Mouse (Mus musculus) limb, embryonic 12.5 days (tissue): ENCODE results near the gene Hint1. TPM values are rescaled to one million over a fixed set of nuclear protein-coding genes. Genes with fewer than 3 reads are reported as not detected.
"Not testable (repeated sequence)": the region's sequence is repeated elsewhere in the genome, so short reads cannot be mapped to it uniquely, and the experiment has no call there.

Experiments
- ATAC-seq: fragments of 200-750 bp; cut with Nextera tagmentation; 2 replicates; pipeline ENCODE4 v1.8.0; 2017; ENCODE audit warnings: low read depth, moderate TSS enrichment; ENCODE audit not compliant: insufficient number of reproducible peaks, insufficient read depth, low FRiP score, low TSS enrichment
- H3K27ac ChIP-seq: fragments of 300-500 bp; sonication (generic); 2 replicates; pipeline ENCODE4 v1.5.1; 2016; ENCODE audit warnings: mild to moderate bottlenecking, moderate library complexity
- H3K27me3 ChIP-seq: fragments of 300-500 bp; sonication (generic); 2 replicates; pipeline ENCODE4 v1.6.1; 2016; ENCODE audit warnings: mild to moderate bottlenecking, moderate library complexity
- H3K36me3 ChIP-seq: fragments of 300-500 bp; sonication (generic); 2 replicates; pipeline ENCODE4 v1.6.1; 2016; ENCODE audit warnings: mild to moderate bottlenecking, moderate library complexity
- H3K4me1 ChIP-seq: fragments of 300-500 bp; sonication (generic); replicated peaks from 2 replicates; pipeline ENCODE4 v1.6.1; 2016
- H3K4me2 ChIP-seq: fragments of 300-500 bp; sonication (generic); 2 replicates; pipeline ENCODE4 v1.6.1; 2016; ENCODE audit warnings: mild to moderate bottlenecking, moderate library complexity
- H3K4me3 ChIP-seq: fragments of 300-500 bp; sonication (generic); replicated peaks from 2 replicates; pipeline ENCODE4 v1.5.1; 2016; ENCODE audit warnings: mild to moderate bottlenecking
- H3K9ac ChIP-seq: fragments of 300-500 bp; sonication (generic); replicated peaks from 2 replicates; pipeline ENCODE4 v1.6.1; 2016; ENCODE audit warnings: mild to moderate bottlenecking, moderate library complexity
- H3K9me3 ChIP-seq: fragments of 300-500 bp; sonication (generic); 2 replicates; pipeline ENCODE4 v1.6.1; 2016; ENCODE audit warnings: mild to moderate bottlenecking, moderate library complexity
- WGBS: fragments of 180-500 bp; shearing (Covaris S2); methylation state at CpG from one replicate; pipeline ENCODE4 v1.1.7; 2016; 5-methylcytosine and 5-hydroxymethylcytosine counted together
- polyA plus RNA-seq: library from polyadenylated mRNA; unstranded; fragments of >200 nt; fragmentation: Nextera tagmentation; extraction: Ambion mirVana; gene quantifications from 2 replicates; pipeline ENCODE4 v1.2.1, GENCODE M21; 2016

Gene Hint1
- polyA plus RNA-seq, 1 experiment from 2014 or later, result 697 TPM

GRCm38 (mm10) chr11:54844424-54844823, 21.8 kb upstream of the Hint1 start:
- Histone ChIP-seq H3K36me3 (no peaks in the 10 kb centered on the region), H3K4me2 (no peak overlapping the region), H3K4me1 (no peaks in the 10 kb centered on the region), H3K27ac (no peak overlapping the region), H3K9ac (no peak overlapping the region), H3K27me3 (no peaks in the 10 kb centered on the region), H3K4me3 (no peak overlapping the region), H3K9me3 (no peaks in the 10 kb centered on the region)
- 54% methylated on average over 9 of the region's 9 CpGs for WGBS
- ATAC-seq, result no peak

- 82% methylated on average over 5 of the region's 5 CpGs for WGBS
- H3K4me3 ChIP-seq, result no peak overlapping the region
Observed at GRCm38 (mm10) chr11:54844959-54845358, 21.2 kb upstream of the Hint1 start.

GRCm38 (mm10) chr11:54845470-54846442, 20.4 kb upstream of the Hint1 start:
- Histone ChIP-seq H3K9me3 (no peaks in the 10 kb centered on the region), H3K4me3 (no peak overlapping the region), H3K4me2 (no peak overlapping the region), H3K9ac (no peak overlapping the region), H3K27ac (no peak overlapping the region), H3K36me3 (no peaks in the 10 kb centered on the region), H3K27me3 (no peaks in the 10 kb centered on the region), H3K4me1 (no peaks in the 10 kb centered on the region)
- 75% methylated on average over 8 of the region's 8 CpGs for WGBS
- ATAC-seq, result no peak

More at GRCm38 (mm10) chr11:54844959-54845358, 21.2 kb upstream of the Hint1 start:
- no peaks in the 10 kb centered on the region for H3K27me3 ChIP-seq
- no peak overlapping the region for H3K27ac ChIP-seq
- no peak for ATAC-seq
- H3K4me1 ChIP-seq, result no peaks in the 10 kb centered on the region
- H3K36me3 ChIP-seq, result no peaks in the 10 kb centered on the region
- H3K9ac ChIP-seq, result no peak overlapping the region
- no peaks in the 10 kb centered on the region for H3K9me3 ChIP-seq
- H3K4me2 ChIP-seq, result no peak overlapping the region

- no peak for ATAC-seq
- Histone ChIP-seq H3K9ac (no peak overlapping the region), H3K4me1 (no peaks in the 10 kb centered on the region), H3K4me3 (no peak overlapping the region), H3K9me3 (no peaks in the 10 kb centered on the region), H3K27me3 (no peaks in the 10 kb centered on the region), H3K27ac (no peak overlapping the region), H3K36me3 (no peaks in the 10 kb centered on the region), H3K4me2 (no peak overlapping the region)
- WGBS, result 83% methylated on average over 10 of the region's 10 CpGs
Observed at GRCm38 (mm10) chr11:54849961-54850758, 16.0 kb upstream of the Hint1 start.

- WGBS, result 90% methylated on average over 12 of the region's 12 CpGs
- H3K27me3 ChIP-seq, result no peaks in the 10 kb centered on the region
- no peak overlapping the region for H3K9ac ChIP-seq
- ATAC-seq, result no peak
- no peaks in the 10 kb centered on the region for H3K9me3 ChIP-seq
- H3K36me3 ChIP-seq, result no peaks in the 10 kb centered on the region
- H3K4me1 ChIP-seq, result no peaks in the 10 kb centered on the region
- no peak overlapping the region for H3K4me2 ChIP-seq
- H3K27ac ChIP-seq, result no peak overlapping the region
- no peak overlapping the region for H3K4me3 ChIP-seq
Observed at GRCm38 (mm10) chr11:54851656-54852055, 14.5 kb upstream of the Hint1 start.

- H3K9ac ChIP-seq, H3K27me3 ChIP-seq, ATAC-seq, H3K9me3 ChIP-seq, H3K36me3 ChIP-seq, H3K27ac ChIP-seq, H3K4me1 ChIP-seq: not testable (repeated sequence)
- H3K4me3 ChIP-seq, result 0 out of 2 replicates have a peak overlapping the region, but pooled peaks have one; percentile 60
- WGBS, result 93% methylated on average over 4 of the region's 12 CpGs
- H3K4me2 ChIP-seq, result 0 out of 2 replicates have a peak overlapping the region, but pooled peaks have one; percentile 84
Observed at GRCm38 (mm10) chr11:54858880-54859279, 7.3 kb upstream of the Hint1 start.

GRCm38 (mm10) chr11:54859322-54860165, 6.6 kb upstream of the Hint1 start:
- Histone ChIP-seq H3K9ac (peak overlapping the region; percentile 63), H3K4me2 (peak overlapping the region; percentile 84), H3K4me1 (peaks cover 6% of the 10 kb centered on the region), H3K27me3 (no peaks in the 10 kb centered on the region), H3K9me3 (no peaks in the 10 kb centered on the region), H3K4me3 (peak overlapping the region; percentile 60), H3K36me3 (no peaks in the 10 kb centered on the region), H3K27ac (no peak overlapping the region)
- WGBS, result 21% methylated on average over 11 of the region's 11 CpGs
- ATAC-seq, result no peak

GRCm38 (mm10) chr11:54860256-54861038, 5.7 kb upstream of the Hint1 start, which contains the start of gene Lyrm7:
Gene Lyrm7, minus strand, starts transcription at chr11:54860916.
- Histone ChIP-seq H3K4me1 (peaks cover 6% of the 10 kb centered on the region), H3K9me3 (no peaks in the 10 kb centered on the region), H3K27me3 (no peaks in the 10 kb centered on the region), H3K9ac (peak within 1 kb of the TSS; percentile 63), H3K4me2 (peak within 1 kb of the TSS; percentile 84), H3K4me3 (peak within 1 kb of the TSS; percentile 60), H3K27ac (peak within 1 kb of the TSS; percentile 88), H3K36me3 (no peaks in the 10 kb centered on the region)
- WGBS, result under 1% methylated on average over 42 of the region's 42 CpGs
- peak; percentile 97 for ATAC-seq

- Histone ChIP-seq H3K4me3 (no peak overlapping the region), H3K9me3 (no peaks in the 10 kb centered on the region), H3K27ac (0 out of 2 replicates have a peak overlapping the region, but pooled peaks have one; percentile 41), H3K9ac (no peak overlapping the region), H3K36me3 (no peaks in the 10 kb centered on the region), H3K4me2 (peak overlapping the region; percentile 84; the same call in 1 of the 2 replicates), H3K27me3 (no peaks in the 10 kb centered on the region), H3K4me1 (peaks cover 11% of the 10 kb centered on the region)
- ATAC-seq, result no peak
- WGBS, result 91% methylated on average over 5 of the region's 5 CpGs
Observed at GRCm38 (mm10) chr11:54861471-54862420, 4.4 kb upstream of the Hint1 start.
